In the genomic region with DNA sequence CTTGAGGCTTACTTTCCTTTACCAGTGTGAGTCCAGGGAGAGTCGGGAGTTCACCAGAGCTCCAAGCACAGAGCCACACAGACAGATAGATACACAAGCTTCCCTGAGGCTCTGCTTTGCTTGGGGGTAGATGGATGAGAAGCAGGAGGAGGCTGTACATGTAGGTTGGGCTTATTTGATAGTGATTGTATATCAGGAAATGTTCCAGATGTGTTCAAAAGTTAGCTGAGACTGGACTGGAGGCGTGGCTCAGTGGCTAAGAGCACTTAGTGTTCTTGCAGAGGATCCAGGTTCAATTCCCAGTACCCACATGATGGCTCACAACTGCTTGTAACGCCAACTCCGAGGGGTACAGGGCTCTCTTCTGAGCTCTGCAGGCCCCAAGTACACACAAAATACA, we compare ENCODE assay signal across 22 mouse cellular contexts. TPM values are rescaled to one million over a fixed set of nuclear protein-coding genes. Genes with fewer than 3 reads are reported as not detected.
DNase-seq lines count a peak whose midpoint lies in the region; ATAC-seq and TF ChIP-seq lines count a peak whose summit lies in the region.
"Had no signal": no experiment of that assay in that cellular context is flagged by ENCODE, and none has a peak within 500 bp of the region (broad histone marks: within the 10 kb centered on the region; RNA-seq: fewer than 3 reads in every experiment).

No protein-coding gene starts in this region.

- DNase-seq in liver, embryonic 11.5 days (ENCODE audit: low spot score): no peak
- DNase-seq in liver, postnatal 0 days: no peak
- DNase-seq in 3T3-L1 (ENCODE audit: low read depth, low spot score) (peak; percentile 24), ZHBTc4 (ENCODE audit: low read depth, low spot score) (peak; percentile 21)
- peak in 1 of 3 experiments; percentile 12 for DNase-seq in liver, embryonic 14.5 days (ENCODE audit: low read depth in 3 of 3, low spot score in 3 of 3)
- DNase-seq in kidney, adult 11 months: no peak
- DNase-seq: adrenal gland, postnatal 10 days; cerebellum, adult 11-12 months; cerebellum, adult 9-10 months; cerebellum, postnatal 25 days; gastrocnemius, adult 2 months; gastrocnemius, postnatal 25 days; heart, postnatal 4 days had no signal

- H3K36me3 ChIP-seq in liver, embryonic 11.5 days (ENCODE audit: control insufficient read depth, insufficient read depth, low read length): no peaks in the 10 kb centered on the region
- H3K36me3 ChIP-seq in liver, postnatal 0 days (replicated peaks; ENCODE audit: insufficient read depth, low read length): no peaks in the 10 kb centered on the region
- no peaks in the 10 kb centered on the region for H3K36me3 ChIP-seq in liver, embryonic 14.5 days (replicated peaks; ENCODE audit: control insufficient read depth, insufficient read depth, low read depth)
- no peaks in the 10 kb centered on the region for H3K36me3 ChIP-seq in intestine, postnatal 0 days (ENCODE audit: control insufficient read depth, insufficient read depth)
- H3K36me3 ChIP-seq: embryonic facial prominence, embryonic 12.5 days; hindbrain, embryonic 12.5 days had no signal

- no peak overlapping the region for H3K4me3 ChIP-seq in liver, embryonic 11.5 days (ENCODE audit: low read depth, low read length)
- H3K4me3 ChIP-seq in liver, postnatal 0 days (ENCODE audit: low read depth, low read length): no peak overlapping the region
- H3K4me3 ChIP-seq in liver, embryonic 14.5 days (ENCODE audit: insufficient read depth in 1 of 2, low read depth in 2 of 2, low read length in 2 of 2): no peak overlapping the region
- no peak overlapping the region for H3K4me3 ChIP-seq in intestine, postnatal 0 days (ENCODE audit: low read depth, low read length)
- H3K4me3 ChIP-seq: embryonic facial prominence, embryonic 12.5 days; forebrain, embryonic 13.5 days; gastrocnemius, adult 2 months; heart, embryonic 13.5 days; hindbrain, embryonic 12.5 days had no signal

- ATAC-seq in liver, embryonic 11.5 days (replicated peaks; ENCODE audit: low FRiP score): peak; percentile 21; the same call in 1 of the 2 replicates
- no peak for ATAC-seq in liver, postnatal 0 days
- peak; percentile 31; the same call in 1 of the 2 replicates for ATAC-seq in liver, embryonic 14.5 days (ENCODE audit: insufficient read depth)
- no peak for ATAC-seq in intestine, postnatal 0 days
- ATAC-seq: forebrain, embryonic 13.5 days; hindbrain, embryonic 16.5 days had no signal

- no peak overlapping the region for H3K27ac ChIP-seq in liver, embryonic 11.5 days (ENCODE audit: low read depth, low read length)
- H3K27ac ChIP-seq in liver, postnatal 0 days (ENCODE audit: low read depth): no peak overlapping the region
- H3K27ac ChIP-seq in liver, embryonic 14.5 days: no peak overlapping the region
- H3K27ac ChIP-seq in intestine, postnatal 0 days (ENCODE audit: low read depth, low read length): no peak overlapping the region
- H3K27ac ChIP-seq: embryonic facial prominence, embryonic 12.5 days; forebrain, embryonic 13.5 days; gastrocnemius, adult 2 months; heart, embryonic 13.5 days; hindbrain, embryonic 12.5 days had no signal

- H3K4me1 ChIP-seq in liver, embryonic 11.5 days (replicated peaks; ENCODE audit: control insufficient read depth, insufficient read depth, low read length): no peaks in the 10 kb centered on the region; the same call in 1 of the 2 replicates
- no peaks in the 10 kb centered on the region for H3K4me1 ChIP-seq in liver, postnatal 0 days (ENCODE audit: insufficient read depth)
- peaks cover 3 to 11% of the 10 kb centered on the region in 2 experiments for H3K4me1 ChIP-seq in liver, embryonic 14.5 days (replicated peaks; ENCODE audit: control insufficient read depth in 2 of 2, insufficient read depth in 2 of 2, low read length in 1 of 2)
- no peaks in the 10 kb centered on the region for H3K4me1 ChIP-seq in intestine, postnatal 0 days (replicated peaks; ENCODE audit: control insufficient read depth, insufficient read depth, low read length)
- H3K4me1 ChIP-seq: embryonic facial prominence, embryonic 12.5 days; forebrain, embryonic 13.5 days; hindbrain, embryonic 12.5 days had no signal

- H3K4me2 ChIP-seq in liver, embryonic 11.5 days: no peak overlapping the region
- H3K4me2 ChIP-seq in liver, postnatal 0 days (ENCODE audit: low read depth, low read length): no peak overlapping the region
- H3K4me2 ChIP-seq in liver, embryonic 14.5 days (ENCODE audit: low read depth): no peak overlapping the region
- no peak overlapping the region for H3K4me2 ChIP-seq in intestine, postnatal 0 days (replicated peaks; ENCODE audit: low read depth)
- H3K4me2 ChIP-seq: embryonic facial prominence, embryonic 12.5 days; forebrain, embryonic 13.5 days; heart, embryonic 13.5 days; hindbrain, embryonic 12.5 days had no signal

- TF ChIP-seq EP300 in liver, postnatal 0 days (IDR thresholded peaks at IDR 0.05; ENCODE audit: low read depth): no peak
- no peak for TF ChIP-seq EP300 in liver, embryonic 14.5 days (IDR thresholded peaks at IDR 0.05; ENCODE audit: low read depth)

- H3K27me3 ChIP-seq in liver, embryonic 11.5 days (replicated peaks; ENCODE audit: control insufficient read depth, insufficient read depth, low read length): no peaks in the 10 kb centered on the region
- H3K27me3 ChIP-seq in liver, postnatal 0 days (ENCODE audit: insufficient read depth, low read length): no peaks in the 10 kb centered on the region
- H3K27me3 ChIP-seq in liver, embryonic 14.5 days (ENCODE audit: control insufficient read depth, insufficient read depth, low read length): no peaks in the 10 kb centered on the region
- no peaks in the 10 kb centered on the region for H3K27me3 ChIP-seq in intestine, postnatal 0 days (replicated peaks; ENCODE audit: control insufficient read depth, insufficient read depth, low read length)
- H3K27me3 ChIP-seq: embryonic facial prominence, embryonic 12.5 days; forebrain, embryonic 13.5 days; heart, embryonic 13.5 days; hindbrain, embryonic 12.5 days had no signal

- WGBS in liver, embryonic 11.5 days: 89% methylated on average over 4 of the region's 4 CpGs
- 67% methylated on average over 4 of the region's 4 CpGs for WGBS in liver, postnatal 0 days (ENCODE audit: insufficient replicate concordance)
- WGBS in liver, embryonic 14.5 days (ENCODE audit: insufficient replicate concordance): 57% methylated on average over 4 of the region's 4 CpGs
- 84% methylated on average over 4 of the region's 4 CpGs for WGBS in intestine, postnatal 0 days

- H3K9ac ChIP-seq in liver, embryonic 11.5 days (ENCODE audit: low read depth, low read length): no peak overlapping the region
- no peak overlapping the region for H3K9ac ChIP-seq in liver, postnatal 0 days (replicated peaks)
- no peak overlapping the region for H3K9ac ChIP-seq in liver, embryonic 14.5 days (replicated peaks)
- H3K9ac ChIP-seq in intestine, postnatal 0 days (ENCODE audit: low read depth, low read length): no peak overlapping the region
- H3K9ac ChIP-seq: embryonic facial prominence, embryonic 12.5 days; forebrain, embryonic 13.5 days; heart, embryonic 13.5 days; hindbrain, embryonic 12.5 days had no signal

- TF ChIP-seq CTCF in liver, postnatal 0 days (IDR thresholded peaks at IDR 0.05; ENCODE audit: low read depth): no peak
- no peak for TF ChIP-seq CTCF in liver, embryonic 14.5 days (IDR thresholded peaks at IDR 0.05; ENCODE audit: low read depth)
- no peak for TF ChIP-seq CTCF in intestine, postnatal 0 days (IDR thresholded peaks at IDR 0.05; ENCODE audit: low read depth)

- H3K9me3 ChIP-seq in liver, embryonic 11.5 days (ENCODE audit: control insufficient read depth, low read length): no peaks in the 10 kb centered on the region
- H3K9me3 ChIP-seq in liver, postnatal 0 days (ENCODE audit: low read length): no peaks in the 10 kb centered on the region
- H3K9me3 ChIP-seq in liver, embryonic 14.5 days (ENCODE audit: control insufficient read depth, low read length): no peaks in the 10 kb centered on the region
- H3K9me3 ChIP-seq in intestine, postnatal 0 days (ENCODE audit: control insufficient read depth): no peaks in the 10 kb centered on the region
- H3K9me3 ChIP-seq: embryonic facial prominence, embryonic 12.5 days; forebrain, embryonic 13.5 days; heart, embryonic 13.5 days; hindbrain, embryonic 12.5 days had no signal

RNA-seq across cellular contexts. Expression of a gene that starts 3.1 kb away (rescaled TPM):
- polyA plus RNA-seq in liver, embryonic 11.5 days (2014; fragmentation: Nextera tagmentation; extraction: Ambion mirVana): 0.40 and 0.47 TPM in 2 replicates
- polyA plus RNA-seq in liver, postnatal 0 days (2015; fragmentation: Nextera tagmentation; extraction: Ambion mirVana): 0.12 and 0.19 TPM in 2 replicates
- not detected in 2 replicates for polyA plus RNA-seq in liver, embryonic 14.5 days (2012; rRNA removed)
- polyA plus RNA-seq in liver, embryonic 14.5 days (2014; fragmentation: Nextera tagmentation; extraction: Ambion mirVana): 0.37 and 0.39 TPM in 2 replicates
- polyA plus RNA-seq in intestine, postnatal 0 days (2015; fragmentation: Nextera tagmentation; extraction: Ambion mirVana): not detected in 2 replicates
- polyA plus RNA-seq: brain, embryonic 14.5 days; cortical plate, adult 2 months; heart, embryonic 13.5 days; heart, postnatal 0 days had no signal

RNA-seq across cellular contexts. Expression of a gene that starts 9.7 kb away (rescaled TPM):
- polyA plus RNA-seq in liver, embryonic 11.5 days (2014; fragmentation: Nextera tagmentation; extraction: Ambion mirVana): 0.05 and 0.12 TPM in 2 replicates
- polyA plus RNA-seq in liver, postnatal 0 days (2015; fragmentation: Nextera tagmentation; extraction: Ambion mirVana): 0.04 and 0.06 TPM in 2 replicates
- not detected in 2 replicates for polyA plus RNA-seq in liver, embryonic 14.5 days (2012; rRNA removed)
- polyA plus RNA-seq in liver, embryonic 14.5 days (2014; fragmentation: Nextera tagmentation; extraction: Ambion mirVana): 0.04 and 0.17 TPM in 2 replicates
- polyA plus RNA-seq in intestine, postnatal 0 days (2015; fragmentation: Nextera tagmentation; extraction: Ambion mirVana): 0.04 TPM in 1 of 2 replicates, not detected in the other
- polyA plus RNA-seq: brain, embryonic 14.5 days; cortical plate, adult 2 months; heart, embryonic 13.5 days; heart, postnatal 0 days had no signal

RNA-seq across cellular contexts. Expression of a gene that starts 20.9 kb away (rescaled TPM):
- polyA plus RNA-seq in liver, embryonic 11.5 days (2014; fragmentation: Nextera tagmentation; extraction: Ambion mirVana): 0.04 and 0.10 TPM in 2 replicates
- not detected in 2 replicates for polyA plus RNA-seq in liver, postnatal 0 days (2015; fragmentation: Nextera tagmentation; extraction: Ambion mirVana)
- not detected in 2 replicates for polyA plus RNA-seq in liver, embryonic 14.5 days (2012; rRNA removed)
- polyA plus RNA-seq in liver, embryonic 14.5 days (2014; fragmentation: Nextera tagmentation; extraction: Ambion mirVana): not detected in 2 replicates
- polyA plus RNA-seq in intestine, postnatal 0 days (2015; fragmentation: Nextera tagmentation; extraction: Ambion mirVana): not detected in 2 replicates
- polyA plus RNA-seq: brain, embryonic 14.5 days; cortical plate, adult 2 months; heart, postnatal 0 days had no signal

RNA-seq across cellular contexts. Expression of a gene that starts 36.9 kb away (rescaled TPM):
- 284 and 324 TPM in 2 replicates for polyA plus RNA-seq in liver, embryonic 11.5 days (2014; fragmentation: Nextera tagmentation; extraction: Ambion mirVana)
- polyA plus RNA-seq in liver, postnatal 0 days (2015; fragmentation: Nextera tagmentation; extraction: Ambion mirVana): 55.9 and 66.4 TPM in 2 replicates
- 67.5 and 107 TPM in 2 replicates for polyA plus RNA-seq in liver, embryonic 14.5 days (2012; rRNA removed)
- polyA plus RNA-seq in liver, embryonic 14.5 days (2014; fragmentation: Nextera tagmentation; extraction: Ambion mirVana): 185 and 196 TPM in 2 replicates
- polyA plus RNA-seq in intestine, postnatal 0 days (2015; fragmentation: Nextera tagmentation; extraction: Ambion mirVana): 22.7 and 23.4 TPM in 2 replicates

RNA-seq across cellular contexts. Expression of a gene that starts 56.1 kb away (rescaled TPM):
- polyA plus RNA-seq in liver, embryonic 11.5 days (2014; fragmentation: Nextera tagmentation; extraction: Ambion mirVana): not detected in 2 replicates
- polyA plus RNA-seq in liver, postnatal 0 days (2015; fragmentation: Nextera tagmentation; extraction: Ambion mirVana): not detected in 2 replicates
- polyA plus RNA-seq in liver, embryonic 14.5 days (2012; rRNA removed): not detected in 2 replicates
- polyA plus RNA-seq in liver, embryonic 14.5 days (2014; fragmentation: Nextera tagmentation; extraction: Ambion mirVana): not detected in 2 replicates
- polyA plus RNA-seq in intestine, postnatal 0 days (2015; fragmentation: Nextera tagmentation; extraction: Ambion mirVana): not detected in 2 replicates
- polyA plus RNA-seq: brain, embryonic 14.5 days; cortical plate, adult 2 months; embryonic facial prominence, embryonic 12.5 days; forebrain, embryonic 13.5 days; heart, embryonic 13.5 days; heart, postnatal 0 days; hindbrain, embryonic 12.5 days; hindbrain, embryonic 16.5 days had no signal

Comparison
In these comparisons a context has a peak if more than half of its experiments do, and no peak if none do; other contexts are left out.
1. ATAC-seq: peak in liver, embryonic 11.5 days (single experiment) and liver, embryonic 14.5 days (single experiment); none in liver, postnatal 0 days (single experiment) and intestine, postnatal 0 days (single experiment).
2. DNase-seq: peak in 3T3-L1 (single experiment) and ZHBTc4 (single experiment); none in liver, embryonic 11.5 days (single experiment), liver, postnatal 0 days (single experiment) and kidney, adult 11 months (single experiment).